Mouse (Mus musculus): Measurements from ENCODE around the gene Scgb1b11.
"Not testable (repeated sequence)": the region's sequence is repeated elsewhere in the genome, so short reads cannot be mapped to it uniquely, and the experiment has no call there.

Scgb1b11 gene

DNA sequence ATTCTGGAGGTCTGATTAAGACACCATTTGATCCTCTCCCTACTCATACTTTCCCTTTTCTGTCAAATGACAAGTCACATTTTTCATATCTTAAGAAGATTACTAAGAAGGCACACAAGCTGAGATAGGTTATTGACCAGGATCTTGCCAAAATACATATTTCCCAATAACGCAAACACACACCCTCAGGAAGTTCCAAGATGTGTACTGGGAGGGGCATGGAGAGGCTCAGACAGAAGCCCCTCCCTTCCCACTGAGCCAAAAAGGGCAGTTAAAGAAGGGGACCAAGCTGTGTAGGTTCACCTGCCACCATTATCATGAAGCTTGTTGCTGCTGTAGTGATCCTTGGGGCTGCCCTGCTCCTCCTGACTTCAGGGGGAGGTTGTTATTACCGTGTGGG, at the start of gene Scgb1b11:
Scgb1b11 (plus strand) TSS at position 301 of the 400 bp plus-strand sequence.
- not testable (repeated sequence) for DNase-seq (ENCODE audit: low spot score)

GRCm38 (mm10) chr7:32211045-32211444, 11.6 kb upstream of the Scgb1b11 start, which contains the start of gene Scgb2b11:
Gene Scgb2b11 (minus strand): TSS chr7:32211145.
- not testable (repeated sequence) for DNase-seq (ENCODE audit: low spot score)

All from c-Kit-positive CD71-positive TER-119-positive erythroid progenitor cells, embryonic 14.5 days (primary cell).